In the genomic region with DNA sequence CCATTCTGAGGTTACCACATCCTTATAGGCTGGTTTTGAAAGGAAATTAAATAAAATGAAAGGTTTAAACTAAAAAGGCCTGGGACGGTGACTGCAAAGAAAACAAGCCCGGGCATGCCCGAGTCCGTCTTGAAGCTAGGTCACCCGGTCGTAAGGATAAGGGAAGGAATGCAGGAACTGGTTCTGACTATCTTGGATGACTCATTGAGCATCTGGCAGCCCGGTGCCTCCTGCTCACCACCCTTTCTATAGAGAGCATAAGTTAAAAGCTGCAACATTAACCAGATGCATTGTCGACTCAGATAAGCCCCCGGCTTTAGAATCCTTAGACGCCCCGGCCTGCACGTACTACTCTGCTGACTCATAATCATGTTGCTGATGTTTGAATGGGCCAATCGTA, we compare ENCODE assay signal across 31 mouse cellular contexts. TPM values are rescaled to one million over a fixed set of nuclear protein-coding genes. Genes with fewer than 3 reads are reported as not detected.
"Had no signal": no experiment of that assay in that cellular context is flagged by ENCODE, and none has a peak within 500 bp of the region (broad histone marks: within the 10 kb centered on the region; RNA-seq: fewer than 3 reads in every experiment).

No protein-coding gene starts in this region.

RNA-seq across cellular contexts. Expression of a gene that starts 32.8 kb away (rescaled TPM):
- total RNA-seq: gastrocnemius, adult 18-20 months; gastrocnemius, adult 8-10 months; gastrocnemius, postnatal 14 days; gastrocnemius, postnatal 36 days; heart, adult 2 months; heart, postnatal 10 days; heart, postnatal 25 days; heart, postnatal 4 days; layer of hippocampus, adult 2 months; layer of hippocampus, postnatal 10 days; layer of hippocampus, postnatal 25 days; left cerebral cortex, adult 2 months; left cerebral cortex, postnatal 14 days; left cerebral cortex, postnatal 36 days; liver, adult 2 months had no signal
- polyA plus RNA-seq: gonadal fat pad, adult 2 months; heart, adult 2 months; heart, embryonic 12.5 days; heart, embryonic 14.5 days; heart, embryonic 16.5 days; hindbrain, embryonic 10.5 days; hindbrain, embryonic 12.5 days; hindbrain, embryonic 14.5 days; inflammation-experienced regulatory T-cells, adult 6 months; intestine, embryonic 15.5 days; intestine, postnatal 0 days; kidney, embryonic 14.5 days; kidney, embryonic 16.5 days; limb, embryonic 10.5 days; limb, embryonic 12.5 days; limb, embryonic 14.5 days; liver, adult 2 months; liver, embryonic 12.5 days had no signal
